Mouse (Mus musculus) thymus, postnatal 25 days (tissue): ENCODE data around the gene Mab21l1.

ENCODE experiments used
- DNase-seq: peaks from one replicate; pipeline ENCODE4 v3.0.0; 2022

Mab21l1 gene

DNA sequence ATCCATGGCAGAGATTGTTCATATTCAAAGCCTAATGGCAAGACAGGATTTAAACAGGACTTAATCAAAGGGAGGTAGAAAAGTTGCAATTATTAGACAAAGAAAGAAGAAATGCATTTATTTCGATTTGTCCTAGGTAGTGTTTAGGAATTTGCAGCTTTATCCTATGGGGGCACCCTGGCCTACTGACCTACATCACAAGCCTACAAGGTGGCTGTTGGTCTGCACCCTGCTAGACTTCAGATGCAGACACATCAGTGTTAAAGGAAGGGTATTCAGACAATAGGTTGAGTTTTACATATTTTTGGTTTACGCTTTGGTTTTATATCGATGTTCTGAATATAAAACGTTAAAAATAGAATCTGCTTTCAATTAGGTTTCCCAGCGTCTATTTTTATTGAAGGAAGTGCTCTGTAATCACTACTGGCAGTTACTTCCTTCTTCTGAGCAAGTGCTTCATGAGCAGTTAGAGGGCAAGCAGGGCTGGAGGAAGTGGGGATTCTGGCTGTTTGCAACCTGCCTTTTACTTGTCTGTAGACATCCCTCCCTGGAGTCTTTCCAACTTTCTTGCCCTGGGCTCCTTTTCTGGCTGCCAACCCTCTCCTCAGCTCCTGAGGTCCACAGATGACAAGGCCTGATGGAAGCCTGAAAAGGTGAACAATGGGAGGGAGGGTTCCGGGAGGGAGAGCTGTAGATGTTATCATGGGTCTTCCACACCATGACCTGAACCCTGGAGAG lies 34.5 kb downstream of the Mab21l1 start:
- no peak for DNase-seq

DNA sequence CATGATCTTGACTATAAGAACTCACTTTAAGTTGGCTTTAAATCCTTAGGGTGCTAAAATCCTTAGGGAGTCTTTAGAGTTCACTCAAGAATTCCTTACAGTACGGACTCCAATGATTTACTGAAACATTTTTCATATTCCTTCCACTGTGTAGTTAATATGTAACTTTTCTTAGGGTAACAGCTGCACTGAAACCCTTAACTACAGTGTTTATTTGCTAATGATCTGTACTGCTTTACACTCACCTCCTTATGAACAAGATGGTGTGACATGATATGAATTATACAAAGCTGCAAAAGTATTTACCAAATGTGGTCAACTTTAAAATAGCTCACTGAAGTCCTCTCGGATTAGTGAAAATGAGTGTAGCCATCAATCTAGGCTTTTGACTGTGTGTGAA lies 35.8 kb downstream of the Mab21l1 start:
- no peak for DNase-seq

DNA sequence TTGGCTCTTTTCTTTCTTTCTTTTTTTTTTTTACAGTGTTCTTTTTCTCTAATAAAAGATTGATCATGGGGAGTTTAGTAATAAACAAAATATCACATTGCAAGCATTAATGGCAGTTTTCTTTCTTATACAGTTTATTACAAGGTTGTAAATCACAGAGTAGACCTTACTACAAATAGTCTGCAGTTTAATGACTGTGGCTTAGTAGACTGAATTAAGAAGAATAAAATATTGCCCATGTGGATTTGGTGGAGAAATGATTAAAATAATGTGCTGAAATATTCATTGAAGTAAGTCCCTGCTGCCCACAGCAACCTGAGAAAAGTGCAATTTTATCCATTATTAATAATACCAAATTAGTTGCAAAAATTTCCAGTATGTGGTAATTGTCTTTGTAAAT lies 37.3 kb downstream of the Mab21l1 start:
- no peak for DNase-seq

DNA sequence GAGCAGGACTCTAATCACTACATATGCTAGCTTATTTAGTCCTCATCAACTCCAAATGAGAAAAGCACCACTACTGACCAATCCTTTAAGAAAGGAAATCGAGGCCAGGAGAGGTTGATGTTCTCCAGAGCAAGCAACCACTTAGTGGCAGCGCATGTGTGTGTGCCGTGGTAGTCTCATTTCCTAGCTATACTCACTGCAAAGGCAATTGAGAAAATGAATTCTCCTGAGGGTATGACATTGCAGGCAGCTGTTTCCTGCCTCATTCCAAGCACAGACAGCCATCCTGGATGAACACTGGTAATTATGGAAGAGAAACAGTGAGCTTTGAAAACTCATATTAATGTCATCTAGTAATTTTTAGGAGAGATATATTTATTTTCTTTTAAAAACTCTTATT lies 42.6 kb downstream of the Mab21l1 start:
- no peak for DNase-seq

DNA sequence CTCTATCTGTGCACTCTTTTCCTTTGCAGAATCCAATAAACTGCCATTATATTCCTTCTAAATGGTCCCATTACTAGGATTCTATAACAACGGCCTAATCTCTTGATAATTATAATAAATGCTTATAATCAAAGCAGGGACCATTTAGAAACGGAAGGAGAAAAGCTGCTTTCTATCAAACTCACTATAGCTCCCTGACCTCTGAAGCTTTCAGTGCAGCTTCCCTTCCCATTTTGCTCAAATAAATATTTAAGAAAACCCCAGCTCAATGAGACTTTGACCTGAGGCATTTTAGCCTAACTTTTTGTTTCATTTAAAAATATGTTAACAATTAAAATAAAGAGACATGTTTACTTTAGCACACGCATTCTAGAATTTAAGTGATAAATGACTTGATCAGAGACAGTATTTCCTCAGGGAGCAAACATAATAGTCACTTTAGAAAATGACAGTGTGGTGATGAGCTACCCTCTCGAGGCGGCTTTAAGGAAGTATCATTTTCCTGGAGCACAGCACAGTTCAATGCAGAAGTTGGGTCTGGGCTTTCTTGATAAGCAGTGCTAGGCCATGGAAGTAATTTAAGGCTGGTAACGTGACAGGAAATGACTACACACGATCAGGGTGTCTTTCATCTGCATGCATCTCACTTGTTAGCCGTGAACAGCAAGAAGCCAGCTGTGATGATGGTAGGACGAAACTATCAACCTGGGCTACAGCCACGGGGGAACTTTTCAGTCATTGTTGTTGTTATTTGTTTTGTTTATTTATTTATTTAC lies 46.4 kb downstream of the Mab21l1 start:
- DNase-seq = no peak

DNA sequence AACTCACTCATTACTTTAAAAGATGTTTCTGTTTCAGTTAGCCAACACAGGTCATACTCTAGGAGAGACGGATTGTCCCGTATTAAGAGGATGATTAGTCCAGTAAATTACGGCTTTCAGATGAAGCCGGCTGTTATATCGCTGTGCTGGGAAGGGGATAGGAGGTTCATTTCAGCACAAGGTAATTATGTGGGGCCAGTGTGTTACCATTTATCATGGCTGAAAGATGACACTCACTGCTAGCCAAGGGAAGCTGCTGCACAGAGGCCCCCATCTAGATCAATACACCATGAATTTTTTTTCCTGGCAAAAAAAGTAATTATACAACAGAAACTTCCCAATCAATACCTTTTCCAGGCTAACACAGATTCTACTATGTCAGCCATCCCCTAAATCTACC lies 47.9 kb downstream of the Mab21l1 start:
- DNase-seq = no peak
